Mouse (Mus musculus): ENCODE results near the gene Mcm10.

The Mcm10 gene

GRCm38 (mm10) chr2:5012491-5013324 lies at the start of gene Mcm10:
TSS of gene Mcm10 (minus strand) at chr2:5012791.
- DNase-seq = peak; percentile 88 to 91

DNA sequence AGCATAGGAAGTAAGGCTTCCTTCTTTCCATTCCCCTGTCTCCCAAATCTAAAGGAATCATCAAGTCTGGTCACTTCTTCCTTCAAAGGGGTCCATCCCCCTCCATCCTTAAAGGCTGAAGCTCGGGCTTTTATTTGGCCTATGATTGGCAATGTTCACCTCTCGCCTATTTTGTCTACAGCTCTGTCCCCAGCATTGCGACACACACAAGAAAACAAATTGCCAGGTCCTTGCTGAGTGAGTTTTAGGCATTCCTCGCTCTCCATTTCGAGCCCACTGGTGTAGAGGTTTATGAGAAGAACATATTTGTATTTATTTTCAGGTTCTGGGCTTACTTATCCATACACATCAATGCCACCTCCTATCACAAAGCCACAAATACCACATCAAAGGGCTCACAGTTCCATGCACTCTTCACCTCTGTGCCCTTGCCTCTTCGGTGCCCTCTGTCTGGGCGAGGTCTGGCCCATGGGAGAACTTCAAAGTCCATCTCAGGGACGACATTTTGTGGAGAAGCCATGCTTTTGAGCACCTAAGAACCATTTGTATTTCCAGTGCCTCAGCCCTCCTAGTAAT lies 48.6 kb upstream of the Mcm10 start:
- DNase-seq = no peak

DNA sequence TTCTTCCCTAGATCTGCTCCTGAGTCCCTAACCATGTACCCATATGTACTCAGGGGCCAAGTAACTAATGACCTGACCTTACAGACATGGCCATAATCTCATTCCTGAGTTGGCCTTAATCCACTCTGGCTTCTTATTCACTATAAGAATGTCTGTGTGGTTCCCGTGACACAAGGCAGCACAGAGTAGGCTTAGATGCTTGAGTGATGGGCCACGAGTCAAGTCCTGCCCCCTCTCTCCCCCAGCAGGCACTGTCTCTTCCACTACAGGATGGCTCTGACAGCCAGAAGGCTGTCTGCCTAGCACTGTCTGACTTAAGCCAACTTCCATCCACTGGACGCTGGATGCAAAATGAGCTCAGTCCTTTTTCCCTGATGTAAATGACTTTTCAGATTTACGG lies 47.4 kb upstream of the Mcm10 start:
- no peak for DNase-seq

DNA sequence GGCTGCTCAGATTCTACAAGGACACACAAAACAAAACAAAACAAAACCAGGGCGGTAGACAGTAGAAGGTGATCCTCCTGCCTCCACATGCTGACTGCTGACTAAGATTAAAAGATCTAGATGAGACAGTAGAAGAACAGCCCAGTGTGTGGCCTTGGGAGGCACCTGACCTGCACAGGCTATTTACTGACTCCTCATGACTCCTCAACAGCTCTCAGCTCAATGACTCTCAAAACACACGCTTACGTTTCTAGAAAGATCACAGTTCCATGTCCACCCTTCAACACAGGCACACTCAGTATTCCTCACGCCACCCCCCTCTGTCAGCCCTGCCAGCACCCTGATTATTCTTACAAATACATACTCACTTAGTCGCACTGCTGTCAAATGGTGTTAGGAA lies 45.8 kb upstream of the Mcm10 start:
- DNase-seq = no peak

GRCm38 (mm10) chr2:5050562-5050961 lies 38.0 kb upstream of the Mcm10 start:
- no peak for DNase-seq

DNA sequence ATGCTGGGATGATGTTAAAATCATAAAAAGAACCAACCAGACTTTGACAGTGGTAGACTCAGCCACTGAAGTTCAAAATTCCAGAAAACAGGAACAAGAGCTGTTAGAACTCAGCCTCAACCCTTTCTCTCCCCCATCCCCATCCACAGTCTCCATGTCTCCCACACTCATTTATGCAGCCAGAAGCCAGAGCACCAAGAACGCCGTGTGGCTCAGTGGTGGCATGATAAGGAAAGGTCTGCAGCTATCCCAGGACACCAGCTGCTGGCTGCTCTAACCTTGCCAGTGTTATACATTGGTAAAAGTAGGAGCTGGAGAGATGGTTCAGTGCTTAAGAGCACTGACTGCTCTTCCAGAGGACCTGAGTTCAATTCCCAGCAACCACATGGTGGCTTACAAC lies 34.4 kb upstream of the Mcm10 start:
- no peak for DNase-seq

DNA sequence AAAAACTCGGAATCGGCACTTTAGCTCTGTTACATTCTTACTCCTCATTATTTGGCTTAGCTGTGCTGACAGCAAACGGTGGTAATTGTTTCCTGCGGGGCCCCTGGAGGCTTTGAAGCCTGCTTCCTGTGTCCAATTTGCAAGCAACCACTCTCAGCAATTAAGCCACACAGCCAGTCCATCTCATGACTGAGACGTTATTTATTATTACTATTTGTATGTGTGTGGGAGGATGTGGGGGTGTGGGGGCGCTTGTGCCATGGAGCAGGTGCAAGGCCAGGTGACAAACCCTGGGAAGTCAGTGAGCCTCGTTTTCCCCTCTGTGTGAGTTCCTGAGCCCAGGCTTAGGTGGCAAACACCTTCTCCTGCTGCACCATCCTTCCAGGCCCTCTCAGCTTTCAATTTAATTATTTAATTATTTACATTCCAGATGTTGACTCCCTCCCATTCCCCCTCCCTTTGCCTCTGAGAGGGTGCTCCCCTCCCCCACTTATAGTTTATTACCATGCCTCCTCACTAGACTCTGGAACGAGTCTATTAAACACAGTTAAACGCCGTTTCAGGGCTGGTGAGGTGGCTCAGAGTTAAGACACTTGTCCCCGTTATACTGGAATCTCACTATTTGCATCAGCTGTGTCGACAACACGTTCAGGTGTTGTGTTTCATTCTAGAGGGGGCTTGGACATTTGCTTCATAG lies 32.8 kb upstream of the Mcm10 start:
- DNase-seq = no peak

DNA sequence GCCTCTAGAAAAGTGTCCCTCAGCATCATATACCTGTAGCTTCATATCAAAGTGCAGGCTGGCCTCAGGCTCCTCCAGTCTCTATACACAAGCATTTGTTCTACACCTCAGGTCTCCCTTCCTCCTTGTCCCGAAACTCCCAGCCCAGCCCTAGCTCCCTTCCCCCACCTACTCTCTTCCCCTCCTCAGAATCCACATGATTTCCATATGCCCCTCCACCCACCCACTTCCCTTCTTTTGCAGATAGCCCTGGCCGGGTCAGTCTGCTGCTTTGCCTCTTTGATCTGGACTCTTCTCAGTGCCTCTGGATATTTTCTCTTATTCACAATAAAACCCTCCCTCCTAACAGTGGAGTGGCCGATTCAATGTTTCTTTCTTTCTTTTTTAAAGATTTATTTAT lies 31.7 kb upstream of the Mcm10 start:
- DNase-seq = no peak

- DNase-seq = no peak
Measured at GRCm38 (mm10) chr2:5043476-5043761, 30.8 kb upstream of the Mcm10 start.

DNA sequence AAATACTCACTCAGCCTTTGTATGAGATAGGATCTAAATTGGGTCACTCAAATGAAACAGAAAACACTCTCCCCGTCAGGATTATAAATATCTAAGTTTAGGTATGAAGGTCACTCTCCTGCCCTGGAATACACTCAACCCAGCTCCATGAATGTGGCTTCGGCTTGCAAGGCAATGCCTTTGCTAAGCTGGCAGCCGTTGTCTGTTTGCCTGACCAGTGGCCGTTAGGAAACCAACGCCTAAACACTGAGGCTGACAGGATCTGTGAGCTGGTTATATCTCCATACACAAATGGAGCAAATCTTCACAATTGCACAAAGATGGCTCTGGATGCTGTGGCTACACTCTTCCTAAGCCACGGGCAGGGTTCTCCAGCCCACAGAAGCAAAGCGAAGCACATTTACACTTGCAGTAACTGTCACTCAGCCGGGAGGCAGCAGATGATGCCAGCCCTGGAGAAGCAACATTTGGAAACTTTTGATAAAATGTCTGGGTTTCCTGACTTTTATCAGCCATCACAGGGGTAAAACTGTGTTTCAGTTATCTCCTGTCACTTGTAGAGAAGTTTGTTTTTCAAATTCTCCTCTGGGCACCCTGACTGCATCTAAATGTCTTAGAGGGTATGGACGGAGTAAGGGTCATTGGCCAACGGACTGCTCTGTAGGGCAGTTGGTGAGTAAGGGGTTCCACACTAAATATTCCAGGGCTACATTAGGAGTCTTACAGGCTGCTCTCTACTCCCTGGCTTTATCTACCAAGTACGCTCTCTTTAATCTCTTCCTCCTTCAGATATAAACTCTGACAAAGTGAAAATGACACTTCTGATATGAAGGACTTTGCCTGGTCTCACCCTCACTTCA lies 30.3 kb upstream of the Mcm10 start:
- DNase-seq = no peak

DNA sequence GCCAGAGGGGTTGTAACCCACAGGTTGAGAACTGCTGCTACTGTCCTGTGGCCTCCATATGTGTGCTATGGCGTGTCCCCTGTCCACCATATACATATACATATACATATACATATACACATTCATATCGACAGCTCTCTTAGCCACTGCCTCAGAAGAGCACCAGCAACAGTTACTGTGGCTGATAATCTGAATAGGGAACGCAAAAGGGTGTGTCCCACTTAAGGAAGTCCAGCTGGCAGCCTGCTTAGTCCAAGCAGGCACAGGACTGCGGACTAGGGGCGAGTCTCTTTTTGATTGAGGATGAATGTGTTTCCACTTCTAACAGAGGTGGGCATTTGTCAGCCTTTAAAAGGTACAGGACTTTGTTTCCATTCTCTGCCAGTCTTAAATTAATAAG lies 29.3 kb upstream of the Mcm10 start:
- no peak for DNase-seq

DNA sequence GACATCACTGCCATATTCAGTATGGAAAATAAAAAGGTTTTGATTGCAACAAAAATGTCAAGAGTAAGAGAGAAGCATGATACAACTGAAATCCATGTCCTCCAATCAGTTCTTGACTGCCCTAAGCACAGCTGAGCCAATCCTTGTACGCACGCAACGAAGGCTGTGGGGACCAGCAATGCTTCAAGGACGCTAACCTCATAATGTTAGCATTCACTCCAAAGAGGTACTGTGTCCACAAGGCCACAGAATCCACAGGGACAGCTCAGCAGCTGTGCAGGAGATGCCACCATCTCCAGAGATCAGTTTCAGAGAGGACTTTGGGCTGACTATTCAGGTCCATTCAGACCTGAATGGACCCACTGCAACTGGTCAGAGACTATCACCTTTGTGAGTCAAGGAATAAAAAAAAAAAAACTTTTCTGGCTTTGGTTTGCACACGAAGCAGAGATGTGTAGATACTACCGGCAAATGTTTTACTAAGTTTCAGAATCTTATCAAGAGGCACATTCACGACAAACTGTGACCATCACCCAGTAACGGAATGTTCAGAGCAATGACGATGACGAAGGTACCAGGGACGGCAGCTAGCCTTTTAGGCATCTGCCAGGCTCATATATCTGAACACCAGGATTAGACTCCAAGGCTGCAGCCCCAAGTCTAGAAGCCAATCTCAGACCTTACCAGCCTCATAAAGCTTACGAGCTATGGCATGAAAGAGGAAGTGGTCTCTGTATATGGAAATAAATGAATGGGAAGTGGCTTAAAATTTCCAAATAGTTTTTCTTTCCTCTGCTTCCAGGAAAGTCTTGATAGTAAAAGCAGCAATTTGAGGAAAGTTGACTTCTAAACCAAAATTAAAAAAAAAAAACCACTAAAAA lies 27.9 kb upstream of the Mcm10 start:
- no peak for DNase-seq

DNA sequence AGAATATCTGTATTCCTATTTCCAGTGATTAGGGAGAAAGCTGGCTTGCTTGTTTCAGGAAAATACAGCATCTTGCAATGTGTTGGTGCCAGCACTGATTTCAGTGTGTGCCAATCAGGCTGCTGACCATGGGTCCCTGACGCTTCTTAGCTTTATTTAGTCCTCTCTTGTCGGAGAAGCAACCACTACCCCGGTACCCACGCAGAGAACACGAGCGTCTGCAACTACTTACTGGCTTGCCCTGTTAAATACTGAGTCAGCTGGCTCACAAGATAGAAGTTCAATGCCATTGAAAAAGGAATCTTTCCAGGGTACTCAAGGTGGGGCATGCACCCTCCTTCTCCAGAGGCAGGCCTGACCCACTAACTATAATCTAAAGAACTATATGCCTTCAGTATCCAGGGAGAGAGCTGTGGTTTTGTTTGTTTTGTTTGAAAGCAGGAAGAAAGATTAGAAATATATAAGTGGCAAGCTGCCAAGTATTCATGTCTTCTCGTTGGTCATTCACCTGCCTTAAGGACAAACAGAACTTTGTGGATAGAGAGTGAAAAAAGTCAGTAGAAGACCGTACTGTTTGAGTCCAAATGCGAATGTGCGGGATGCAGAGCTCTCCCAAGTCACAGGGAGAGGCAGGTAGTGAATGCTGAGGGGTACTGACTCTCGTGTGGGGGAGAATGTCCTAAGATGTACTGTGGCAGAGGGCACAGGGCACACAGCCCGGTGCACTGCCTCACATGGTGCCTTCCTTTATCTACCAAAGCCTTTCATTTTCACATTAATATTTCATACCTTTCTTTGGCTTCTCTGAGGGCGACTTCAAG lies 27.0 kb upstream of the Mcm10 start:
- DNase-seq = no peak

DNA sequence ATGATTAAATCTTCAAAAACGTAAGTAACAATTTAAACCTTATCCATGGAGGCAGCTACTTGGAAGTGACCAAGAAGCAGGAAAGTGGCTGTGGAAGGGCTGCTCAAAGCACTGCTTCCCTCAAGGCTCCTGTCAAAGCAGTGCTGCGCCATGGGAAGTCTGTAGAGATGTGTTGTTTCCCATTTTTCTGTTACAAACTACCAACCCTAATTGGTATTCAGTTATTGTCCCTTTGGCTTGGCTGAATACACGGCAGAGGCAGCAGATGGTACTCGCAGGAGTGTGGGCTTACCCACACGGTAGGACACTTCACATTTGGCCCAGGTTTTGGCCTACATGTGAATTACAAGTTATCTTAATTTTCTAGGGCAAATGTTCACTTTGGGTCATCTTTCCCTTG lies 25.7 kb upstream of the Mcm10 start:
- DNase-seq = no peak

DNA sequence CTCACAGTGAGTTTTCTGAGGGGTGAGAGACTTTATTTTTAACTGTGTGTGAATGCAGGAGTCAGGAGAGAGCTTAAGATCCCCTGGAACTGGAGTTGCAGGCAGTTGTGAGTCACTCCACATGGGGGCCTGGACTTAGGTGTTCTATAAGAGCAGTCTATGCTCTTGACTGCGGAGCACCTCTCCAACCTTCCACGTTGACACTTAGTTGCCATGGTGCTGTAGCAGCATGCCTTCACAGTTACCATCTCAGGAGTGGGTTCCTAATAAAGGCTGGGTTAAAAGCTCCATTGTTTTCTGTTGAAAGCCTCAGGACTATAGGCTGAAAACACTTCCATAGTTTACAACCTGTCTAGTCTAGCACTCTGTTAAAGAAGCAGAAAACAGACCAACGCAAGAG lies 24.8 kb upstream of the Mcm10 start:
- no peak for DNase-seq

GRCm38 (mm10) chr2:5036411-5037076 lies 24.0 kb upstream of the Mcm10 start:
- no peak for DNase-seq

GRCm38 (mm10) chr2:5035241-5035640 lies 22.6 kb upstream of the Mcm10 start:
- no peak for DNase-seq

DNA sequence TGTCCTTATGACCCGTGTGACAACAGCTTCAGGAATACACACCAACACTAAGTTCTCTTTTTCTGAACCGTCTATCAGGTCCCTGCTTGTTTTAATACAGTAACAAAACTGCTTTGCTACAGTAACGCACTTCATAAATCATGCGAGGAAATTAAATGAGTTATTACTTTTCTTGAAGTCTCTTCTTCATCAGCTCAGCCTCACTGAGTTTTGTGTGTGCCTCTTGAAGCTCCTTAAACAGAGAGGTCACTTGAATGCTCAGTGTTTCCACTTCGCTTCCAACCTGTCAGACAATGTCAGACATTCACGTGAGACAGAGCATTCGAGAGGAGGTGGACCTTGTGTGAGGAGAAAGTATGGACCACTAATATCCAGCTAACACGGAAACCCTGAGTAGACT lies 22.2 kb upstream of the Mcm10 start:
- DNase-seq = no peak

GRCm38 (mm10) chr2:5033546-5034420 lies 21.2 kb upstream of the Mcm10 start:
- DNase-seq = no peak

- DNase-seq = no peak
Measured at GRCm38 (mm10) chr2:5032665-5033064, 20.1 kb upstream of the Mcm10 start.

Measured in thymus, postnatal 36 days (tissue).